Mouse (Mus musculus): ENCODE results near the gene St3gal6. TPM values are rescaled to one million over a fixed set of nuclear protein-coding genes. Genes with fewer than 3 reads are reported as not detected.
A peak's percentile ranks its signal among the peaks of the same experiment; 100 is the strongest.

St3gal6 gene
- total RNA-seq (2015; ENCODE audit: low replicate concordance) = 106 and 111 TPM in 2 replicates
- 119 and 127 TPM in 2 replicates for total RNA-seq (2017; ENCODE audit: low replicate concordance)

GRCm38 (mm10) chr16:58523972-58524850 lies at the start of gene St3gal6:
Gene St3gal6 (minus strand): TSS chr16:58524243.
- ATAC-seq (replicated peaks; ENCODE audit: low FRiP score, poor library complexity, severe bottlenecking) = no peak

DNA sequence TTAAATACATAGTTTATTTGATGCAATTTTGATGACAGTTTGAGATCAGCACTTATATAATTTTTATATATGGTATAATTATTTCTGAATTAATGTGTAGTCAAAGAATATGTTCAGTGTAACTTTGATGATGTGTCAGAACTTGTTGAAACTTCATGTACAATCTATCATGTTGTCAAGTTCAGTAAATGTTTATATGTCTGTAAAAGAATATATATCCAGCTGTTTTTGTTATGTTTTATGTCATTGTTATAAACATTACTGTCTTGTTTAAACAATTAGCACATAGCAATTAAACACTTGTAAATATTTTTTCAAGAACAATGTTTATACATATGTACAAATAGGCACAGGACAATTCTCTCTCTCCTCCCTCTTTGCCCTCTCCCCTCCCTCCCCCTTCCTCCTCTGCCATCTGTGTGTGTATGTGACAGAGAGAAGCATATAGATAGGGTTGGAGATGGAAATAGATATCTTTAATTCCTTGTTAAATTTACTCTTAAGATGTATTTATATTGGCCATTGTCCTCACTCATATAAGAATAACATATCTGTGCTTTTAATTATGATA lies 46.7 kb upstream of the St3gal6 start:
- ATAC-seq (replicated peaks; ENCODE audit: low FRiP score, poor library complexity, severe bottlenecking) = no peak

- ATAC-seq (replicated peaks; ENCODE audit: low FRiP score, poor library complexity, severe bottlenecking) = no peak
Measured at GRCm38 (mm10) chr16:58561196-58561595, 37.2 kb upstream of the St3gal6 start.

- ATAC-seq (replicated peaks; ENCODE audit: low FRiP score, poor library complexity, severe bottlenecking) = no peak
Measured at GRCm38 (mm10) chr16:58556067-58556830, 32.2 kb upstream of the St3gal6 start.

DNA sequence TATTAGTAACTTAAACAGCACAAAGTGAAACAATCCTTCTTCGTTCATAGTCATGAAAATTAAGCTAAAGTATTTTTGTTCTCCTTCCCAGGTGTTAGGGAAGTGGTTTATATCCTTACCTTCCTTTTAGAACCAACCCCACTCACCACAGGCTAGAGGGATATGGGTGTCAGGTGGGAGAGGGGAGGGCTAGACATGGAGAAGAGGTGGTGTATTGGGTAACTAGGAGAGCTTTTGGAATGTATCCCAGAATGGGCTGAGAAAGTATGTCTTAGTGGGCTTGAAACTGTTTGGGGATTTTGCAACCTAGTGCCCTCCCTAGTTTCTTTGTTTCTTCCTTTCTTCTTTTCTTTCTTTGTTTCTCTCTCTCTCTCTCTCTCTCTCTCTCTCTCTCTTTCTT lies 30.6 kb upstream of the St3gal6 start:
- no peak for ATAC-seq (replicated peaks; ENCODE audit: low FRiP score, poor library complexity, severe bottlenecking)

DNA sequence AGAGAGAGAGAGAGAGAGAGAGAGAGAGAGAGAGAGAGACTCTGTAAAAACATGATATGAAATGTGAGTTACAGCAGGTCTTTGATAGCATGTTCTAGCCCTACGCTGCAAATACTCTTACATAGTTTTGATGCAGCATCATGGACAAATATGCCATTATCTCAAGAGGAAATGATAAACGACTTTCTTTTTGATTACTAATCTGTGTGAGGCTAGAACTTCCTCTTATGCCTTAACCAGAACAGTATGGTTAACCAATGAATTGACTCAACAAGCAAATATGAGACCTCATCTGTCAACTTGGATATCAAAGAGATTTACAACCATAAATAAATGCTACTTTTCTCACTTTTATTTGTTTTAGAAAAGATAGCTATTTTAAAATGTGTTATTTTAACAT lies 24.0 kb upstream of the St3gal6 start:
- ATAC-seq (replicated peaks; ENCODE audit: low FRiP score, poor library complexity, severe bottlenecking) = no peak

- ATAC-seq (replicated peaks; ENCODE audit: low FRiP score, poor library complexity, severe bottlenecking) = no peak
Measured at GRCm38 (mm10) chr16:58546128-58546527, 22.1 kb upstream of the St3gal6 start.

- no peak for ATAC-seq (replicated peaks; ENCODE audit: low FRiP score, poor library complexity, severe bottlenecking)
Measured at GRCm38 (mm10) chr16:58539490-58539889, 15.4 kb upstream of the St3gal6 start.

GRCm38 (mm10) chr16:58539011-58539410 lies 15.0 kb upstream of the St3gal6 start:
- ATAC-seq (replicated peaks; ENCODE audit: low FRiP score, poor library complexity, severe bottlenecking) = no peak

DNA sequence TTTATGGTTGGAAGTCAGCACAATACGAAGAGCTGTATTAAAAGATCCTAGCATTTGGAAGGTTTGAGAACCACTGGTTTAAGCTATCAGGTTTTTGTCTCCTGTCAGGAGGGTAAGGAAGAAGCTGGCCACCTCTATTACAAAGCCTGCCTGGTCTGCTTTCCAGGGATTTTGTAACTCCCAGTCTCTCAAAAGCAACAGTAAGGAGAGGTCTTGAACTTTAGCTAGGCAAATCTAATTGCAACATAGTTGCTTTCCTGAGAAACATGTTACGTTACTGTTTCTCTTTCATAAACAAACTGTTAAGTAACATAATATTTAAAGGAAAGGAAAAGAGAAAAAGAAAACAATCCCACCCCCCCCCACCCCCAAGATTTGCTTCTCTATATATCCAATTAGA lies 12.0 kb upstream of the St3gal6 start:
- ATAC-seq (replicated peaks; ENCODE audit: low FRiP score, poor library complexity, severe bottlenecking) = no peak

GRCm38 (mm10) chr16:58535236-58535635 lies 11.2 kb upstream of the St3gal6 start:
- ATAC-seq (replicated peaks; ENCODE audit: low FRiP score, poor library complexity, severe bottlenecking) = no peak

DNA sequence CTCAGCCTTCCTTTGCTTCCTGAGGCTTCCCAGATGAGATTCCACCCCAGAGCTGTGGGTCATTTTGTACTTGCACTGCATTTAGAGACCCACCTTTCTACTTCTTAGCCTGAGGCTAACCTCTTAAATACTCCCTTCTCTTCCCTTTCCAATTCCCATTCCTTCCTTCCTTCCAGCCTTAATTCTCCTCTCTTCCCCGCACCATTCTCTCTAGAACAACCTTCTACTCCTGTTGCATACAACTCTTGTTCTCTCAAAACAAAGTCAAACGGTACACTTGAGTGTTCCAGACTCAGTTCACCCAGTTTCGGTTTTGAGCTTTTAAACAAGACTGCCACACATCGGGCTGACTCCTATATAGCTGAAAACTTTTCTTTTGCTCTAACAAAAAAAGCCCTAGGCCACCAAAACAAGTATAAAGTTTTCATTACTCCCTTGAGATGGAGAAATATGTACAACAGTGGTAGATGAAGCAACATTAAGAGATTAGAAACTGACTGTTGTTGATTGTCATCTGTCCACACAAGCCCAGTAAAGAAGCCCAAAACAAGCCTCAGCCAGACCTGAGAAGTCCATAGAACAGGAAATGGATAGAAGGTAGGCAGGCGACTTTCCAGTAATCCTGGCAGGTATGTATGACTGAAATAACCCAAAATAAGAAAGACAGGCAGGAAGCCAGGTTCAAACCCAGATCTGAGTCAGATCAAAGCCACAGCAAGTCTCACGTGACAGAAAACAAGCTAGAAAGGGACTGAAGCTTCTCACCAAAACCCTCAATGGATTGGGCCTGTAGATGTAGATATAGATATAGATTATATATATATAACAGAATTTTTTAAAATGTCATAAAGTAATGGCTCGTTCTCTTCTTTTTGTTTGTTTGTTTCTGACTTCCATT lies 10.5 kb upstream of the St3gal6 start:
- 0 out of 2 replicates have a peak, but pooled peaks have one; percentile 9 for ATAC-seq (replicated peaks; ENCODE audit: low FRiP score, poor library complexity, severe bottlenecking)

DNA sequence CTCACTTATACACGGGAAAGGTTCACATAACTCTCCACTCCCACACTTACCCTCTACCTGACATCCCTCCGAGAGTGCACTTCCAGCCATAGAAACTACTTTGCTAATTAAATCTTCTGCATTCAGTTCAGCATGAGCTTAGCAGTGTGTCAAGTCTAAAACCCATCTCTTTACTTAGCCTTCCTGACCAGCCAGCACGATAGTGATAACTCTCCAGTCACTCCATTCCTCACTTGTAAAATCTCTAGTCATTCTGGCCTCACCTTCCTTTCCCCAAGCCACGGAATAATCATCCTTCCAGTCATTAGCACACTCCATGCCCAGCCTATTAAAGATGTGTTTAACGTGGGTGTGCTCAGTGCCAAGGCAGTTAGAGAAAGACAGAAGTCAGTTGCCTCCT lies 9.7 kb upstream of the St3gal6 start:
- ATAC-seq (replicated peaks; ENCODE audit: low FRiP score, poor library complexity, severe bottlenecking) = peak; percentile 62

- ATAC-seq (replicated peaks; ENCODE audit: low FRiP score, poor library complexity, severe bottlenecking) = 0 out of 2 replicates have a peak, but pooled peaks have one; percentile 58
Measured at GRCm38 (mm10) chr16:58533254-58533653, 9.2 kb upstream of the St3gal6 start.

DNA sequence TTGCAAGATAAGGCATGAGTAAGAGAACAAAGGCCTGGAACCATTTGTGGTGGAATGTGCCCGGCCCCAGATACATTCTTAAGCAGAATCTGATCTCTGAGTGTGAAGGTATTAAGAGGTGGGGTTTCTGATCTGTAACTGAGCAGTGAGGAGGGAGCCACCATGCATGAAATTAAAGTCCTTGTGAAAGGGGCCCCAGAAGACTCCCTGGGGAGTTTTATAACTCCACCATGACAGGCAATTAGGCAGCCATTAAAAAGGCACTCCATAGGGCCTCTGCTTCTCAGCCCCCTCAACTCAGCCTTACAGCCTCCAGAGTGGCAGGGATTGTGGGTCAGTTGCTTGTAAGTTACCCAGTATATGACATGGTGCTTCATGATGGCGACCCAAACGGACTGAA lies 8.5 kb upstream of the St3gal6 start:
- ATAC-seq (replicated peaks; ENCODE audit: low FRiP score, poor library complexity, severe bottlenecking) = no peak

DNA sequence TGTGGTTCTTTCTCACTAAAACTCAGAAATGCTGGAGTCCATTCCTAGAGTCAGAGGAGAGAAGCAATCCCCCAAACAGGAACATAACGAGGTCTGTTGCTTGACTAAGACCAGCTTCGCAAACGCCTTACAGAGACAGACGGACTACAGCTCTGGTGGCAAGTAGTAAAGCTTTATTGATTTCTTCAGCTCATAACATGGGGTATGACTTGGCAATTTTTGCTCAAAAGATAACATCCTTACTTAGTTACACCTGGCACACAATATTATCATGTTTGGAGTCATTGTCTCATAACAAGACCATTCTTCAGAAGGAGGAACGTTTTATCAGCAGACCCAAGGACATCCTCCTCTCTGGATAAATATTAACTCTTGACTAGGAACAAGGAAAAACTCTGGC lies 3.8 kb upstream of the St3gal6 start:
- ATAC-seq (replicated peaks; ENCODE audit: low FRiP score, poor library complexity, severe bottlenecking) = no peak

- ATAC-seq (replicated peaks; ENCODE audit: low FRiP score, poor library complexity, severe bottlenecking) = no peak
Measured at GRCm38 (mm10) chr16:58526729-58527128, 2.7 kb upstream of the St3gal6 start.

GRCm38 (mm10) chr16:58525832-58526231 lies 1.8 kb upstream of the St3gal6 start:
- ATAC-seq (replicated peaks; ENCODE audit: low FRiP score, poor library complexity, severe bottlenecking) = peak; percentile 55

GRCm38 (mm10) chr16:58523044-58523859 lies 791 bp downstream of the St3gal6 start:
- ATAC-seq (replicated peaks; ENCODE audit: low FRiP score, poor library complexity, severe bottlenecking) = peak; percentile 63
